Mouse (Mus musculus): ENCODE measurements at regions not wholly inside any gene's neighbourhood (a gene's known extent, or its start where the extent isn't known, plus 50 kb on each side); places are given as distances from the start of the nearest gene placed in this dataset.

- H3K27me3 ChIP-seq (ENCODE audit: control insufficient read depth, insufficient read depth, low read length): no peaks in the 10 kb centered on the region
- TF ChIP-seq POLR2A (IDR thresholded peaks at IDR 0.05; ENCODE audit: low read depth, low read length) (no peak), CTCF (IDR thresholded peaks at IDR 0.05; ENCODE audit: extremely low read depth, insufficient read length, insufficient replicate concordance, low read depth, low read length) (no peak)
- H3K27ac ChIP-seq (ENCODE audit: insufficient read depth, low read depth, low read length): no peak overlapping the region
- WGBS: 29% methylated on average over 3 of the region's 3 CpGs
- H3K4me3 ChIP-seq (ENCODE audit: low read depth, low read length): no peak overlapping the region
- peaks cover 5% of the 10 kb centered on the region; the same call in 1 of the 2 replicates for H3K4me1 ChIP-seq (ENCODE audit: control insufficient read depth, insufficient read depth, insufficient read length, low read length)
- no peaks in the 10 kb centered on the region for H3K36me3 ChIP-seq (ENCODE audit: control insufficient read depth, insufficient read depth, low read length)
Measured at GRCm38 (mm10) chr10:60932855-60933254, 101.5 kb upstream of the Unc5b start.

DNA sequence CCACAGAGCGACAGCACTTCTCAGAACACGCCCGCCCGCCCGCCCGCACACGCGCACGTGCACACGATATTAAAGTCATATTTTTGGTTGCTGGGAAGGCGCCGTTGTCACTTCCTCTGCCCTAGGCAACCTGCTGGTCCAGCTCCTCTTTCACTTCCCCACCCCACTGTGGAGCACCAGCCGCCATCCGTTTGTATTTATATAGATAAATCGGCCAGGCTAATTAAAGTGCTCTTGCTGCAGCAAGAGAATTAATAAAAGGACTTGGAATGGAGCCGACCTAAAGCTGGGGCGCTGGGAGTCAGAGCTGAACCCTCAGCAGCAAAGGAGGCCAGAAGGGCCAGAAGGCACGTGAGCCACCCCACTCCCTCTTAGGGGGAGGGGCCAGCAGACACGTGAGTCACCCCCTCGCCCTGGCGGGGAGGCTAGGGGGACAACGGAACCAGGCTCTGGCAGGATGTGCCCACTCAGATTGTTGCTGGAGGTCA, 100.6 kb upstream of the Unc5b start:
- Histone ChIP-seq H3K4me1 (ENCODE audit: control insufficient read depth, insufficient read depth, insufficient read length, low read length) (peaks cover 5% of the 10 kb centered on the region; the same call in 1 of the 2 replicates), H3K27me3 (ENCODE audit: control insufficient read depth, insufficient read depth, low read length) (no peaks in the 10 kb centered on the region), H3K4me3 (ENCODE audit: low read depth, low read length) (peak overlapping the region; percentile 7; the same call in 1 of the 2 replicates), H3K27ac (ENCODE audit: insufficient read depth, low read depth, low read length) (no peak overlapping the region), H3K36me3 (ENCODE audit: control insufficient read depth, insufficient read depth, low read length) (no peaks in the 10 kb centered on the region)
- 36% methylated on average over 22 of the region's 22 CpGs for WGBS
- TF ChIP-seq CTCF (IDR thresholded peaks at IDR 0.05; ENCODE audit: extremely low read depth, insufficient read length, insufficient replicate concordance, low read depth, low read length) (no peak), POLR2A (IDR thresholded peaks at IDR 0.05; ENCODE audit: low read depth, low read length) (no peak)

- no peak overlapping the region for H3K4me3 ChIP-seq (ENCODE audit: low read depth, low read length)
- TF ChIP-seq CTCF (IDR thresholded peaks at IDR 0.05; ENCODE audit: extremely low read depth, insufficient read length, insufficient replicate concordance, low read depth, low read length) (no peak), POLR2A (IDR thresholded peaks at IDR 0.05; ENCODE audit: low read depth, low read length) (no peak)
- no peak overlapping the region for H3K27ac ChIP-seq (ENCODE audit: insufficient read depth, low read depth, low read length)
- H3K36me3 ChIP-seq (ENCODE audit: control insufficient read depth, insufficient read depth, low read length): no peaks in the 10 kb centered on the region
- 46% methylated on average over 7 of the region's 7 CpGs for WGBS
- no peaks in the 10 kb centered on the region for H3K4me1 ChIP-seq (ENCODE audit: control insufficient read depth, insufficient read depth, insufficient read length, low read length)
- no peaks in the 10 kb centered on the region for H3K27me3 ChIP-seq (ENCODE audit: control insufficient read depth, insufficient read depth, low read length)
Measured at GRCm38 (mm10) chr10:60928646-60929045, 97.3 kb upstream of the Unc5b start.

DNA sequence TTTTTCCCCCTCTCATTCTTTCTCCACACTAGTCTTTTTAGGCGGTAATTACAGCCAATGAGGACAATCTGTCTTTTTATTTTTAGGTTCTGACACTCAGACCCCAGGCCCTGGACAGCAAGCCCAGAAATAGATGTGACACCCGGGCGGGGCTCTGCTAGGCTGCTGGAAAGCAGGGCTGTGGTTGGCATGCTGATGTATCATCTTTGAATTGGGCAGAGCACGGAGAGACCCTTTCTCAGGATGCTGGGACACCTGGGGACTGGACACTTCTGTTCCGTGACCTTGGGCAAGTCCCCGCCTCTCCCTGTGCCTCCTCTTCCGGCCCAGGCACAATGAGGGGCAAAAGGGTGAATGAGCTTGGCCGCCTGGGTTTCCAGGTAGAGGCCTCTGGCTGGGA, 96.8 kb upstream of the Unc5b start:
- no peak overlapping the region for H3K27ac ChIP-seq (ENCODE audit: insufficient read depth, low read depth, low read length)
- H3K4me1 ChIP-seq (ENCODE audit: control insufficient read depth, insufficient read depth, insufficient read length, low read length): no peaks in the 10 kb centered on the region
- no peaks in the 10 kb centered on the region for H3K27me3 ChIP-seq (ENCODE audit: control insufficient read depth, insufficient read depth, low read length)
- WGBS: 69% methylated on average over 8 of the region's 8 CpGs
- H3K4me3 ChIP-seq (ENCODE audit: low read depth, low read length): no peak overlapping the region
- H3K36me3 ChIP-seq (ENCODE audit: control insufficient read depth, insufficient read depth, low read length): no peaks in the 10 kb centered on the region
- no peak for TF ChIP-seq POLR2A (IDR thresholded peaks at IDR 0.05; ENCODE audit: low read depth, low read length)
- TF ChIP-seq CTCF (IDR thresholded peaks at IDR 0.05; ENCODE audit: extremely low read depth, insufficient read length, insufficient replicate concordance, low read depth, low read length): no peak

- 79% methylated on average over 12 of the region's 12 CpGs for WGBS
- no peaks in the 10 kb centered on the region for H3K27me3 ChIP-seq (ENCODE audit: control insufficient read depth, insufficient read depth, low read length)
- TF ChIP-seq CTCF (IDR thresholded peaks at IDR 0.05; ENCODE audit: extremely low read depth, insufficient read length, insufficient replicate concordance, low read depth, low read length): no peak
- no peak for TF ChIP-seq POLR2A (IDR thresholded peaks at IDR 0.05; ENCODE audit: low read depth, low read length)
- H3K4me3 ChIP-seq (ENCODE audit: low read depth, low read length): no peak overlapping the region
- no peaks in the 10 kb centered on the region for H3K4me1 ChIP-seq (ENCODE audit: control insufficient read depth, insufficient read depth, insufficient read length, low read length)
- no peaks in the 10 kb centered on the region for H3K36me3 ChIP-seq (ENCODE audit: control insufficient read depth, insufficient read depth, low read length)
- H3K27ac ChIP-seq (ENCODE audit: insufficient read depth, low read depth, low read length): no peak overlapping the region
Measured at GRCm38 (mm10) chr10:60926632-60927031, 95.3 kb upstream of the Unc5b start.

DNA sequence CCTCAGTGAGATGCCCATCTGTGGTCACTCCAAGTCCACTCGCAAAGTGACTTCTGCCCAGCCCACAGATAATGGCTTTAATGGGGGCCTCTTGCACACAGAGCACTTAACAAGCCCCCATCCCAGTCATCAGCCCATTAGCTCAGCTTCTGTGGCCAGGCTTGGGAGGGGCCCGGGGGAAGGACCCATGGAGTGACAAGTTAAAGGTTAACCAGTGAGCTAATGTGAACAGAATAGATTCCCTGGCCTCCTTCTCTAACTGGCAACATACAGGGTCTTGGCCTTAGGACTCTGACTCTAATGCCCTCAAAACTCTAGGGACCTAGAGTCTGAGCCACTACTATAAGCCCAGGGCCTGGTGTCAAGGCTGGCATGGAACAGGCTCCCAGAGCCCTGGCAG, 94.3 kb upstream of the Unc5b start:
- H3K4me3 ChIP-seq (ENCODE audit: low read depth, low read length): no peak overlapping the region
- no peaks in the 10 kb centered on the region for H3K27me3 ChIP-seq (ENCODE audit: control insufficient read depth, insufficient read depth, low read length)
- no peaks in the 10 kb centered on the region for H3K4me1 ChIP-seq (ENCODE audit: control insufficient read depth, insufficient read depth, insufficient read length, low read length)
- no peaks in the 10 kb centered on the region for H3K36me3 ChIP-seq (ENCODE audit: control insufficient read depth, insufficient read depth, low read length)
- no peak for TF ChIP-seq CTCF (IDR thresholded peaks at IDR 0.05; ENCODE audit: extremely low read depth, insufficient read length, insufficient replicate concordance, low read depth, low read length)
- TF ChIP-seq POLR2A (IDR thresholded peaks at IDR 0.05; ENCODE audit: low read depth, low read length): no peak
- H3K27ac ChIP-seq (ENCODE audit: insufficient read depth, low read depth, low read length): no peak overlapping the region
- WGBS: 23% methylated on average over 2 of the region's 2 CpGs

DNA sequence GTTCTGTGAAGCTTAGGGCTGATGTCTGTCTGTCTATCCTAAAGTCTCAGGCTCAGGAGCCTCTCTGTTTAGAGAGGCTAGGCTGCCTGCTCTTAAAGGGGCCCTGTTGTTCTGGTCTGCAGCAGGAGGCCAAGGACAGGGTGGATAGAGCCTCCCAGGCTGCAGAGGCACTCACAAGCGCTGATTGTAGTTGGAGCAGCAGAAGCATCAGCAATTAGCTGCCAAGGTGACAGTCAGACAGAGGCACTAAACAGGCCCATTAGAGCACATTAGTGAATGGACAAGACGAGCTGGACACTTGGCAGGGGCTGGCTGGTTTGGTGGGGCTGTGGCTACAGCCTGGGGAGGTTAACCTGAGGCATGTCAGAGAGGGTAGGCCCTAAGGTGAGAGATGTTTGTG, 93.8 kb upstream of the Unc5b start:
- no peak for TF ChIP-seq CTCF (IDR thresholded peaks at IDR 0.05; ENCODE audit: extremely low read depth, insufficient read length, insufficient replicate concordance, low read depth, low read length)
- TF ChIP-seq POLR2A (IDR thresholded peaks at IDR 0.05; ENCODE audit: low read depth, low read length): no peak
- Histone ChIP-seq H3K36me3 (ENCODE audit: control insufficient read depth, insufficient read depth, low read length) (no peaks in the 10 kb centered on the region), H3K4me1 (ENCODE audit: control insufficient read depth, insufficient read depth, insufficient read length, low read length) (no peaks in the 10 kb centered on the region), H3K4me3 (ENCODE audit: low read depth, low read length) (no peak overlapping the region), H3K27me3 (ENCODE audit: control insufficient read depth, insufficient read depth, low read length) (no peaks in the 10 kb centered on the region), H3K27ac (ENCODE audit: insufficient read depth, low read depth, low read length) (no peak overlapping the region)
- 49% methylated on average over 2 of the region's 2 CpGs for WGBS

All from small intestine, adult 2 months (tissue).